Mouse (Mus musculus): ENCODE measurements around the gene Olfr1281.

DNA sequence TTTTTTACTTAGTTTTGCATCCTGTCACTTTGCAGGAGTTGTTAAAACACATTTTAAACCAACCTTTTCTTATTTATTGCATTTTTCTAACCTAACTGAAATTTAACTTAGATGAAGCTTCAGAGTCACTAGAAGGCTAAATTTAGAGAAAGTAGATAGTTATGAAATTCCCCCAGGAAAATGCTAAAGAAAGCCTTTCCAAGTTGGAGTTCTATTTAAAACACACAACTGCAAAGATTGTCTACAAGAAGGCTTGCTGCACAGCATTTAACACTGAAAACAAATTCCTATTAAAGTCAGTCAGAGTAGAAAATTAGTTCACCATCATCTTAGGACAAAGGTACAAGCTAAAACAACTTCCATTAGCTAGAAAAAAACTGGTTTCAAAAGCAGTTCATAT, 25.9 kb upstream of the Olfr1281 start, which contains the start of gene Olfr1279:
- no peak for TF ChIP-seq CTCF (IDR thresholded peaks at IDR 0.05; ENCODE audit: low read depth)
- no peak for TF ChIP-seq EP300 (IDR thresholded peaks at IDR 0.05; ENCODE audit: low read depth)
